Mouse (Mus musculus) thymus, adult 2 months (tissue): ENCODE data around the gene Fbxo47.

Experiments
- CTCF ChIP-seq: fragments of 200-500 bp; IDR thresholded peaks from 2 replicates; pipeline ENCODE4 v1.5.1; 2012; ENCODE audit warnings: mild to moderate bottlenecking, control low read depth, low read length, moderate library complexity, borderline replicate concordance; ENCODE audit not compliant: control insufficient read depth, poor library complexity, insufficient read depth; ENCODE audit errors: extremely low read depth
- POLR2A ChIP-seq: fragments of 200-500 bp; IDR thresholded peaks from 2 replicates; pipeline ENCODE4 v1.6.1; 2012; ENCODE audit warnings: mild to moderate bottlenecking, low read length, control low read depth, moderate library complexity; ENCODE audit not compliant: control insufficient read depth, poor library complexity, insufficient read depth; ENCODE audit errors: extremely low read depth

DNA sequence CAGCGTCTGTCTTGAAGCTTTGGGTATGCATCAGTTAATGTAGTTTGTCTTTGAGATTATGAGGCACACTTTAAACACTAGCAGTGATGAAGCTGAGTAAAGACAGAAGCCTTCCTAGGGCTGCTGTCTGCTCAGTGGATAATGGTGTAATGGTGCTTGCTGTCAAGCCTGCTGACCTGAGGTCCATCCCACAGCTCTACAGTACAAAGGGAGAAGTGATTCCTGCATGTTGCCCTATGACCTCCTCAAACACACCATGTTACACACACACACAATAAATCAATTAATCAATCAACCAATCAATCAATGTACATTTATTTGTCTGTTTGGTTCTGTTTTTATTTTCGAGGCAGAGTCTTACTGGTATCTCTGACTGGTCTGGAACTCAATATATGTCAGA, 21.8 kb downstream of the Fbxo47 start:
- TF ChIP-seq CTCF, result no peak
- TF ChIP-seq POLR2A, result no peak
